Mouse (Mus musculus): Measurements from ENCODE around the gene Slc26a1. TPM values are rescaled to one million over a fixed set of nuclear protein-coding genes. Genes with fewer than 3 reads are reported as not detected.
A peak's percentile ranks its signal among the peaks of the same experiment; 100 is the strongest.

The Slc26a1 gene
- polyA plus RNA-seq, 1 experiment: not detected

GRCm38 (mm10) chr5:108693872-108694288 is 18.5 kb upstream of the Slc26a1 start:
- Histone ChIP-seq H3K27ac (ENCODE audit: insufficient read depth, low read length) (no peak overlapping the region), H3K4me3 (ENCODE audit: insufficient read depth, low read length) (peak overlapping the region; percentile 72), H3K4me1 (ENCODE audit: control insufficient read depth, insufficient read depth, low read length) (no peaks in the 10 kb centered on the region)
- TF ChIP-seq CTCF (IDR thresholded peaks at IDR 0.05; ENCODE audit: borderline replicate concordance, insufficient read depth, low read length): no peak
- peak; percentile 60 for TF ChIP-seq POLR2A (IDR thresholded peaks at IDR 0.05; ENCODE audit: low read depth, low read length)

- Histone ChIP-seq H3K4me3 (ENCODE audit: insufficient read depth, low read length) (peak within 1 kb of the TSS; percentile 20), H3K27ac (ENCODE audit: insufficient read depth, low read length) (no peak within 1 kb of the TSS), H3K4me1 (ENCODE audit: control insufficient read depth, insufficient read depth, low read length) (no peaks in the 10 kb centered on the region)
- TF ChIP-seq CTCF (IDR thresholded peaks at IDR 0.05; ENCODE audit: borderline replicate concordance, insufficient read depth, low read length) (peak; percentile 32; the same call in 1 of the 2 replicates), POLR2A (IDR thresholded peaks at IDR 0.05; ENCODE audit: low read depth, low read length) (no peak)
Observed at GRCm38 (mm10) chr5:108692271-108692670, 16.9 kb upstream of the Slc26a1 start, which contains the start of gene Fgfrl1. TSS of gene Fgfrl1 (plus strand) at chr5:108692382.

GRCm38 (mm10) chr5:108691152-108691551 is 15.8 kb upstream of the Slc26a1 start:
- no peak overlapping the region for H3K4me3 ChIP-seq (ENCODE audit: insufficient read depth, low read length)
- H3K27ac ChIP-seq (ENCODE audit: insufficient read depth, low read length): no peak overlapping the region
- H3K4me1 ChIP-seq (ENCODE audit: control insufficient read depth, insufficient read depth, low read length): no peaks in the 10 kb centered on the region
- TF ChIP-seq CTCF (IDR thresholded peaks at IDR 0.05; ENCODE audit: borderline replicate concordance, insufficient read depth, low read length): no peak
- TF ChIP-seq POLR2A (IDR thresholded peaks at IDR 0.05; ENCODE audit: low read depth, low read length): no peak

GRCm38 (mm10) chr5:108689091-108689490 is 13.7 kb upstream of the Slc26a1 start:
- TF ChIP-seq POLR2A (IDR thresholded peaks at IDR 0.05; ENCODE audit: low read depth, low read length) (no peak), CTCF (IDR thresholded peaks at IDR 0.05; ENCODE audit: borderline replicate concordance, insufficient read depth, low read length) (no peak)
- no peak overlapping the region for H3K4me3 ChIP-seq (ENCODE audit: insufficient read depth, low read length)
- H3K4me1 ChIP-seq (ENCODE audit: control insufficient read depth, insufficient read depth, low read length): no peaks in the 10 kb centered on the region
- H3K27ac ChIP-seq (ENCODE audit: insufficient read depth, low read length): no peak overlapping the region

- TF ChIP-seq CTCF (IDR thresholded peaks at IDR 0.05; ENCODE audit: borderline replicate concordance, insufficient read depth, low read length): no peak
- no peak for TF ChIP-seq POLR2A (IDR thresholded peaks at IDR 0.05; ENCODE audit: low read depth, low read length)
- peaks cover 8% of the 10 kb centered on the region for H3K4me1 ChIP-seq (ENCODE audit: control insufficient read depth, insufficient read depth, low read length)
- H3K27ac ChIP-seq (ENCODE audit: insufficient read depth, low read length): 0 out of 2 replicates have a peak overlapping the region, but pooled peaks have one; percentile 6
- no peak overlapping the region for H3K4me3 ChIP-seq (ENCODE audit: insufficient read depth, low read length)
Observed at GRCm38 (mm10) chr5:108680871-108681270, 5.5 kb upstream of the Slc26a1 start.

- TF ChIP-seq POLR2A (IDR thresholded peaks at IDR 0.05; ENCODE audit: low read depth, low read length): no peak
- Histone ChIP-seq H3K27ac (ENCODE audit: insufficient read depth, low read length) (no peak overlapping the region), H3K4me3 (ENCODE audit: insufficient read depth, low read length) (no peak overlapping the region), H3K4me1 (ENCODE audit: control insufficient read depth, insufficient read depth, low read length) (peaks cover 8% of the 10 kb centered on the region)
Observed at GRCm38 (mm10) chr5:108679909-108680308, 4.5 kb upstream of the Slc26a1 start.

- Histone ChIP-seq H3K4me3 (ENCODE audit: insufficient read depth, low read length) (no peak overlapping the region), H3K4me1 (ENCODE audit: control insufficient read depth, insufficient read depth, low read length) (peaks cover 8% of the 10 kb centered on the region), H3K27ac (ENCODE audit: insufficient read depth, low read length) (no peak overlapping the region)
- TF ChIP-seq CTCF (IDR thresholded peaks at IDR 0.05; ENCODE audit: borderline replicate concordance, insufficient read depth, low read length) (no peak), POLR2A (IDR thresholded peaks at IDR 0.05; ENCODE audit: low read depth, low read length) (no peak)
Observed at GRCm38 (mm10) chr5:108678296-108678854, 3.0 kb upstream of the Slc26a1 start.

- TF ChIP-seq CTCF (IDR thresholded peaks at IDR 0.05; ENCODE audit: borderline replicate concordance, insufficient read depth, low read length) (no peak), POLR2A (IDR thresholded peaks at IDR 0.05; ENCODE audit: low read depth, low read length) (peak; percentile 44; the same call in 1 of the 2 replicates)
- Histone ChIP-seq H3K27ac (ENCODE audit: insufficient read depth, low read length) (no peak overlapping the region), H3K4me1 (ENCODE audit: control insufficient read depth, insufficient read depth, low read length) (peaks cover 8% of the 10 kb centered on the region), H3K4me3 (ENCODE audit: insufficient read depth, low read length) (no peak overlapping the region)
Observed at GRCm38 (mm10) chr5:108677605-108678295, 2.4 kb upstream of the Slc26a1 start.

GRCm38 (mm10) chr5:108676772-108677498 is 1.6 kb upstream of the Slc26a1 start:
- Histone ChIP-seq H3K27ac (ENCODE audit: insufficient read depth, low read length) (no peak overlapping the region), H3K4me1 (ENCODE audit: control insufficient read depth, insufficient read depth, low read length) (peaks cover 8% of the 10 kb centered on the region), H3K4me3 (ENCODE audit: insufficient read depth, low read length) (no peak overlapping the region)
- no peak; the same call in 1 of the 2 replicates for TF ChIP-seq POLR2A (IDR thresholded peaks at IDR 0.05; ENCODE audit: low read depth, low read length)
- peak; percentile 26; the same call in 1 of the 2 replicates for TF ChIP-seq CTCF (IDR thresholded peaks at IDR 0.05; ENCODE audit: borderline replicate concordance, insufficient read depth, low read length)

All from embryonic fibroblast, embryonic 13.5 days (primary cell).